Mouse (Mus musculus): Measurements from ENCODE around the gene Brd1. TPM values are rescaled to one million over a fixed set of nuclear protein-coding genes. Genes with fewer than 3 reads are reported as not detected.
"Not testable (repeated sequence)": the region's sequence is repeated elsewhere in the genome, so short reads cannot be mapped to it uniquely, and the experiment has no call there.

Brd1 gene
- total RNA-seq, 2 experiments from 2014 or later = 47.6 to 48.6 TPM

DNA sequence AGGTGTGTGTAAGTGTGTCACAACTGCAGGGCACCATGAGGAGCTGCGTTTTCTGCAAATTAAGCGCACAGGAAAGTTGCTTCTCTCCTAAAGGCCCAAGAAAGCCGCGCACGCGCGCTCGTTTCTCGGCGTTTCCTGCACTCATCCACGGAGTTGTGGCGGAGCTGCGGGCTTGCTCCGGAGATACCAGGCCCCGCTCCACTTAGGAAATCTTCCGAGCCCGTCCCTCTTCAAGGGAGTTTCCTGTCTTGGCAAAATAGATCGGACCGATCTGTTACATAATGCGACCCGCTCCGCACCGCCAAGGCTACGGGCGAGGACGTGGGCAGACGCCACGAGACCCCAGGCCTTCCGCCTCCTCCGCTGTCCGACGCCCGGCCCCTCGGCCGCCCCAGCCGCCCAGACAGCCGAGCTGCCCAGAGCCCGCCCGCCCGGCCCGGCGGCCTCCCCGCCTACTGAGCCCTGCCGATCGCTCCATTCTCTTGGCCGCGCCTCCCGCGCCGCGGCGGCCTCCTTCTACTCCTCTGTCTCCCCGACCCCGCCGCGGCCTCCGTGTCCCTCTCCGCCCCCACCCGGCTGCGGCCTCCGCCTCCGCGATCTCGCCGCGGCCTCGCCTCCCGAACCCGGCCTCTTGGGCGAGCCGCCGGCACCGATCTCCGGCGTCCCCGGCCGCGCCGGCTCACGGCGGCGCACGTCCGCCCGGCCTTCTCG is 837 bp downstream of the Brd1 start:
- peak; percentile 49 to 68 for DNase-seq (ENCODE audit: low spot score in 2 of 2)
- intact Hi-C loops (cut with DNase I) = no loop called here

GRCm38 (mm10) chr15:88732405-88733020 is 1.5 kb downstream of the Brd1 start:
- DNase-seq (ENCODE audit: low spot score in 2 of 2) = no peak
- intact Hi-C loops (cut with DNase I) = no loop called here

DNA sequence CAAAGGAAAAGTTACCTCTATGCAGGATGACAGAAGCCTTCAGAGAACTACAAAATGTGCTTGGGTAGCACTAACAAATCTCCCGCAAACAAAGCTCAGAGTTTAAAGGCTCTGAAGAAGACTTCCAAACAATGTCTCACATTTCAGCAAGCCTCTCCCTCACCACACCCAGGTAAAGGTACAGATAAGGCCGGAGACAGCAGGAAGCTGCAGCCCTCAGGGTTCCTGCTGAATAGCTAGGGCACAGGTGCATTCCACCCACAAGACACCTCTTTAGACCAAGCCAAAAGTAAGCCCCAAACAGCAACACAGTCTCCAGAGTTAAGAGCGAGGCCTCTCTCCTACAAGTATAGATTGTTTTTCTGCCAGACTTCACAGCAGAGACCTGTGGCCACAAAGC is 3.3 kb downstream of the Brd1 start:
- intact Hi-C loops (cut with DNase I) = no loop called here
- no peak for DNase-seq (ENCODE audit: low spot score in 2 of 2)

GRCm38 (mm10) chr15:88727204-88727603 is 6.8 kb downstream of the Brd1 start:
- DNase-seq (ENCODE audit: low spot score in 2 of 2) = no peak
- intact Hi-C loops (cut with DNase I) = no loop called here

- intact Hi-C loops (cut with DNase I) = no loop called here
- no peak for DNase-seq (ENCODE audit: low spot score in 2 of 2)
These were observed 9.0 kb downstream of the Brd1 start for GRCm38 (mm10) chr15:88725036-88725435.

DNA sequence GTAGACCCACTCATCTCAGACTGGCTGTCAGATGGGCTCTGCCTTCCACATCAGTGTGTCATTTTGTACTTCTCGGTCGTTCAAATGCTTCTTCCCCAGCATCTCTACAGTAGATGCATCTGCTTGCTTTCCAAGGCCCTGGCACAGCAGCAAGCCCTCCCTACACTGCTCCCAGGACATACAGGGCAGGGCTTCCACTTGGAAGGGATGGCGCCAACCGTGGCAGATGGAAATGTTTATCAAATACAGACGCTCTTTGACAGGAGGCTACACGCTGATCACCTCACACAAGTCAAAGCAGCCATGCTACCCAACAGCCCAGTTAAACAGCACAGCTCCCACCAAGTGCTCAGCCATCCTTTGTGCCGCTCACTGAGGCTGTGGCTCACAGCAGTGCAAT is 9.7 kb downstream of the Brd1 start:
- intact Hi-C loops (cut with DNase I) = no loop called here
- no peak for DNase-seq (ENCODE audit: low spot score in 2 of 2)

DNA sequence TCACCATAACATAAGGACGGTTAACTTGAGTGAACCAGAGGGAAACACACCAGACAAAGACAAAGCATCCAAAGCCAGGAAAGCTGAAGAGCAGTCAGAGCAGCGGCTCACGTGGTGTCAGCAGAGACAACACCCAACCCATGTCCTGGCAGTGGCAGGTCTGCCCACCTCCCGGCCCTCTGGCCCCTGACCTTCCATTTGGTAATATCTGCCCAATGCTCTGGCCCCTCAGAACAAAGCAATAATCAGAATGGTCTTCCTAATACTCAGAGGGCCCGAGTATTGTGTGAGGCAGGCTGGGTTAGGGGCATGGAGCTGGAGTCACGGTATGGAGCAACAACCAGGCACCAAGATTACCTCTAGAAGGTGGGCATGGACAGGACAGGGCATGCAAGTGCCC is 10.8 kb downstream of the Brd1 start:
- no peak for DNase-seq (ENCODE audit: low spot score in 2 of 2)
- intact Hi-C loops (cut with DNase I) = no loop called here

DNA sequence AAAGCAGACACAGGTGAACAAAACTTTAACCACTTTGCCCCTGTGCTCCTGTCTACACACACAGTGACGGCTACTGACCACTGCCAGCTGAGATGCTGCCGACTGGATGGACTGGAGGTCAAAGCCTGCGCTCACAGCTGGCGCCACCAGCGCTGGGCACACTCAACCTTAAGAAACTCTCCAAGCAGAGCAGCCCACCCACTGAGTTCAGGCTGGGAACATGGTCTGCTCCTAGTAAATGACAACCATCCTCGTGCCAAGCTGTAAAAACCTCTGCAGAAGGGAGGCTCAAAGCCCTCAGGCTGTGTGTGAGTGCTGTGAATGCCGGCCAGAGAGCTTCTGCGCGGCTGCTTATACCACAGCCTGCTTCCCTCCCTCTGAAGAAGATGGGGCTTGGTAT is 16.8 kb downstream of the Brd1 start:
- intact Hi-C loops (cut with DNase I) = no loop called here
- DNase-seq (ENCODE audit: low spot score in 2 of 2) = peak in 1 of 2 experiments; percentile 29

- peak; percentile 39 to 64 for DNase-seq (ENCODE audit: low spot score in 2 of 2)
- intact Hi-C loops (cut with DNase I) = no loop called here
These were observed 17.7 kb downstream of the Brd1 start for GRCm38 (mm10) chr15:88716350-88716749.

DNA sequence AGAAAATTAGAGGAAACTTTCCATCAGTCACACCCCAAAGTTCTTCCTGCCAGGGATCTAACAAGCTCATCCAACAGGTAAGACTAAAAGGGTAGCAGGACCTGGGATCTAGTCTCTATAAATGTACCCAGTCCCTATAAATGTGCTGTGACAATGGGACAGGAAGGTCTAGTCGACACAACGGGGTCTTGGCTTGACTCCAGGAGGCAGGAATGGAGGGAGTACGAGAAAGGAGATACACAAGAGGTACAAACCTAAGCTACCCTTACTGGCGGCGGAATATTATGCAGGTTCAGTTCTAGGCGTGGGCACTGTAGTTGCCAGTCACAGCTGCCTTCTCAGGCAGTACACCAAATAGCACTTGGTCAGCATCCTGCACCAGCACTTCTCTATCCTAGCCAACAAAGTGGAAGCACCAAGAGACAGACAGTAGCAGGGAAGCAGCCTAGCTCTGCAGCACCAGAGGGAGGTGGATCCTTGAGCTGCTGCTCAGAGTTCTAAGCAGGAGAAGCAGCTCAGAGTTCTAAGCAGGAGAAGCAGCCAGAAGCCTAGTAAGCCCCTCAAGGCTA is 19.9 kb downstream of the Brd1 start:
- intact Hi-C loops (cut with DNase I) = no loop called here
- DNase-seq (ENCODE audit: low spot score in 2 of 2) = no peak

- no peak for DNase-seq (ENCODE audit: low spot score in 2 of 2)
- intact Hi-C loops (cut with DNase I) = no loop called here
These were observed 21.5 kb downstream of the Brd1 start for GRCm38 (mm10) chr15:88712501-88712900.

DNA sequence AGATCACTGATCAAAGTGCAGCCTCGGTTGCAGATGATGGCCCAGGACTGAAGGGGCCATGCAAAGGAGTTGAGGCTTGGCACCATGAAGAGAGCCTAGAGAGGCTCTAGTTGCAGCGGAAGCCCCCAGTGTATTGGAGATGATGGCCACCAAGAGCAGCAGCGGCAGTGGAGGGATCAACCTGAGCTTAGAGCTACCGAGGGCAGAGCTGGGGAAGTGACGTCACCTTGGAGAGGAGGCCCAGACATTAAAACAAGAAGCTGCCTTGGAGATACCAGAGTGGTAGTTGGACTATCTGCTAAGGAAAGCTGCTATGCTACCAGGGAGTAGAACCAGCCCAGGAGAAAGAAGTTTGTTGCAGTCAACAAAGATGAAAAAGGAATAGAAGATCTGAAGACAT is 24.2 kb downstream of the Brd1 start:
- intact Hi-C loops (cut with DNase I) = no loop called here
- no peak for DNase-seq (ENCODE audit: low spot score in 2 of 2)

GRCm38 (mm10) chr15:88708657-88709511 is 25.1 kb downstream of the Brd1 start:
- intact Hi-C loops (cut with DNase I) = no loop called here
- no peak for DNase-seq (ENCODE audit: low spot score in 2 of 2)

DNA sequence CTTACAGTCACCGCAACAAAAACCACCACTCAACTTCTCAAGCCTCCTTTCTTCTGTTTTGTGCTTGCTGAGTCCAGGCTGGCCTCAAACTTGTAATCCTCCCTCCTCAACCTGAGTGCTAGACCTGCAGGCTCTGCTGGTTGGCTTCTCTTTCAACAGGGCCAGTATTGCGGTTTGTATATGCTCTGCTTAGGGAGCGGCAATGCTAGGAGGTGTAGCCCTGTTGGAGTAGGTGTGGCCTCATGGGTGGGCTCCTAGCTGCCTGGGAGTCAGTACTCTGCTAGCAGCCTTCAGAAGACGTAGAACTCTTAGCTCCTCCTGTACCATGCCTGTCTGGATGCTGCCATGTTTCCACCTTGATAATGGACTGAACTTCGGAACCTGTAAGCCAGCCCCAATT is 25.8 kb downstream of the Brd1 start:
- no peak for DNase-seq (ENCODE audit: low spot score in 2 of 2)
- intact Hi-C loops (cut with DNase I) = no loop called here

- DNase-seq (ENCODE audit: low spot score in 2 of 2); intact Hi-C loops (cut with DNase I): not testable (repeated sequence)
These were observed 27.0 kb downstream of the Brd1 start for GRCm38 (mm10) chr15:88706987-88707386.

DNA sequence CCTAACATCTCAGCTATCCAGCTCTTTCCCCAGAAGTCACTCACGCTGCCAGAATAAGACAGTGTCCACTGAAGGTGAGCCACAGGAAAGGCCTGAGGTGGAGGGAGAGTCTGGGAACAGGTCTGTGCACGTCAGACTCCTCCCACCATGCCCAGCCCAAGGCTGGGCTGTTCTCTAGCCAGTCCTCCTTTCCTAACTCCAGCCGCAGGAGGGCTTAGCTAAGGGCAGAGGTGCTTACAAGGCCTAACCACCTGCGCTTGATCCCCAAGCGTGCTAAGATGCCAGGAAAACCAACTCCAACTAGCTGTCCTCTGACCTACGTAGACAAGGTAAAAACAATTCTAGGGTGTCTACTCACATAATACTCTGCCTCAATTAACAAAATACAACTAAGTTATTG is 27.7 kb downstream of the Brd1 start:
- DNase-seq (ENCODE audit: low spot score in 2 of 2) = no peak
- intact Hi-C loops (cut with DNase I) = no loop called here

DNA sequence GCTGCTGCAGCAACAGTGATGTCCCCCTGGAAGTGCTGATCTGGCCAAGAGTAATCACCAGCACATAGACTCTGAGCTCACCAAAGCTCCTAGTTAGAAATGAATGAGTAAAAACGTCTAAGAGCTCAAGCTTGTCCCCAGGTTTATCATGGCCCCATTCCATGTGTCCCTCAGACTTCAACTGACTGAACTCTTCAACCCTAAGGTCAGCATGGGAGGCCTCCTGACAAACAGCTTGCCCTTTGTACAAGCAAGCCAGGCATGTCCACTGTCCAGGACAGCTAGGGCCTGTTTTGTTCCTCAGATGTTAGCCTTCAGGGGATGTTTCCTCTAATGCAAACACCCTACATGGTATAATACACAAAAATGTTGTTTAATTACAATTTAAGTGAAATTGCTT is 29.7 kb downstream of the Brd1 start:
- no peak for DNase-seq (ENCODE audit: low spot score in 2 of 2)
- intact Hi-C loops (cut with DNase I) = no loop called here

GRCm38 (mm10) chr15:88702501-88702900 is 31.5 kb downstream of the Brd1 start:
- no peak for DNase-seq (ENCODE audit: low spot score in 2 of 2)

GRCm38 (mm10) chr15:88700759-88701158 is 33.3 kb downstream of the Brd1 start:
- DNase-seq (ENCODE audit: low spot score in 2 of 2) = peak in 1 of 2 experiments; percentile 42
- intact Hi-C loops (cut with DNase I) = no loop called here

More at GRCm38 (mm10) chr15:88702501-88702900, 31.5 kb downstream of the Brd1 start:
- intact Hi-C loops (cut with DNase I) = no loop called here

DNA sequence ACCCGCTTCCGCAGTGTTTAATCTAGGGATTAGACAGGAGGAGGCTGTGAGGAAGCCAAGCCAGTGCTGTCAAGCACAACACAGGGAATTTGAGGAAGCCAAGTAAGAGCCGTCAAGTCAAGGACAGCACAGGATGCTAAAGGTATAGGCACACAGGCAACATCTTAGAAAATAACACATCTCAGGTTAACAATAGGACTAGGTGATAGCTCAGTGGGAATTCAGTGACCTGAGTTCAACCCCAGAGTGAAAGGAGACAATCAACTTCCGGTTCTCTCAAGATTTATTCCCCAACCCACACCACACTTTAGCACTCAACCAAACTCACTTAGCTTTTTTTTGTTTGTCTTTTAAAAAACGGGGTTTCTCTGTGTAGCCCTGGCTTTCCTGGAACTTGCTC is 34.5 kb downstream of the Brd1 start:
- DNase-seq (ENCODE audit: low spot score in 2 of 2) = no peak
- intact Hi-C loops (cut with DNase I) = no loop called here
